21 mouse cellular contexts compared by ENCODE assay signal in the genomic region with DNA sequence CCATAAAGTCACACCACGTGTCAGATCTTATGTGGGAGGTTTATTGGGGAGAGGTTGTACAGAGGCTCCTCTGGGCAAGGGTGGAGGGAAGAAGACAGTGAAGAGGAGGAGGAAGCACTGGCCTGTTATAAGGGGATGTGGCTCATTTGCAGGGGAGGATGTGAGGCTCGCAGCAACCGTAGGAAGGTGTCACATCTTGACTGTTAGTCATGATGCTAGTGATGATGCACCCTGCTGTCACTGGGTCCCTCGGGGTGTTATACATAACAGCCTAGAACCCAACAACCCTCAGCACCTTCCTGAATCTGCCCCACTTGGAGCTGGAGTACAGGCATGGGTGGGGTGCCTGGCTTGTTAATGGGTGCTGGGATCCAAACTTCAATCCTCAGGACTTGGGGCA.
DNase-seq lines count a peak whose midpoint lies in the region; TF ChIP-seq lines count a peak whose summit lies in the region.
"Had no signal": no experiment of that assay in that cellular context is flagged by ENCODE, and none has a peak within 500 bp of the region (broad histone marks: within the 10 kb centered on the region; RNA-seq: fewer than 3 reads in every experiment).

No protein-coding gene starts in this region.

- DNase-seq in heart, adult 11 months: peak; percentile 33
- no peak for DNase-seq in heart, adult 9 months (ENCODE audit: low spot score in 2 of 2)
- DNase-seq in right cerebral cortex, adult 18-20 months: peak; percentile 28
- no peak for DNase-seq in right cerebral cortex, adult 2 months (ENCODE audit: low spot score in 2 of 2)
- DNase-seq in brain, adult 2 months (ENCODE audit: low read depth, low spot score): peak; percentile 61
- DNase-seq in cerebellum, adult 9-10 months: no peak
- DNase-seq in gastrocnemius, adult 2 months: no peak
- DNase-seq: adrenal gland, adult 8-10 months; adrenal gland, postnatal 14 days; adrenal gland, postnatal 36 days; B cell, adult 2 months; cerebellum, adult 11 months; cerebellum, adult 18-20 months; cerebellum, adult 8-10 months; cerebellum, postnatal 10 days; cerebellum, postnatal 25 days; forebrain, postnatal 0 days had no signal

- H3K4me3 ChIP-seq in gastrocnemius, adult 2 months: no peak overlapping the region
- H3K4me3 ChIP-seq: embryonic facial prominence, embryonic 10.5 days; embryonic facial prominence, embryonic 12.5 days; forebrain, embryonic 13.5 days; forebrain, embryonic 15.5 days had no signal

- no peak for TF ChIP-seq CTCF in gastrocnemius, adult 2 months (IDR thresholded peaks at IDR 0.05)

- H3K27ac ChIP-seq in gastrocnemius, adult 2 months: no peak overlapping the region
- H3K27ac ChIP-seq: embryonic facial prominence, embryonic 10.5 days; embryonic facial prominence, embryonic 12.5 days; forebrain, embryonic 13.5 days; forebrain, embryonic 15.5 days had no signal

- intact Hi-C loops in gastrocnemius, adult 2 months (cut with DNase I): no loop called here

Comparison
In these comparisons a context has a peak if more than half of its experiments do, and no peak if none do; other contexts are left out.
1. DNase-seq: peak in heart, adult 11 months (single experiment), right cerebral cortex, adult 18-20 months (single experiment) and brain, adult 2 months (single experiment); none in heart, adult 9 months (0 of 2), right cerebral cortex, adult 2 months (0 of 2), cerebellum, adult 9-10 months (single experiment) and gastrocnemius, adult 2 months (single experiment).